Mouse (Mus musculus): ENCODE measurements around the gene Rplp2. TPM values are rescaled to one million over a fixed set of nuclear protein-coding genes. Genes with fewer than 3 reads are reported as not detected.
A peak's percentile ranks its signal among the peaks of the same experiment; 100 is the strongest.

The Rplp2 gene
- total RNA-seq, 2 experiments from 2014 or later: 894 to 998 TPM

DNA sequence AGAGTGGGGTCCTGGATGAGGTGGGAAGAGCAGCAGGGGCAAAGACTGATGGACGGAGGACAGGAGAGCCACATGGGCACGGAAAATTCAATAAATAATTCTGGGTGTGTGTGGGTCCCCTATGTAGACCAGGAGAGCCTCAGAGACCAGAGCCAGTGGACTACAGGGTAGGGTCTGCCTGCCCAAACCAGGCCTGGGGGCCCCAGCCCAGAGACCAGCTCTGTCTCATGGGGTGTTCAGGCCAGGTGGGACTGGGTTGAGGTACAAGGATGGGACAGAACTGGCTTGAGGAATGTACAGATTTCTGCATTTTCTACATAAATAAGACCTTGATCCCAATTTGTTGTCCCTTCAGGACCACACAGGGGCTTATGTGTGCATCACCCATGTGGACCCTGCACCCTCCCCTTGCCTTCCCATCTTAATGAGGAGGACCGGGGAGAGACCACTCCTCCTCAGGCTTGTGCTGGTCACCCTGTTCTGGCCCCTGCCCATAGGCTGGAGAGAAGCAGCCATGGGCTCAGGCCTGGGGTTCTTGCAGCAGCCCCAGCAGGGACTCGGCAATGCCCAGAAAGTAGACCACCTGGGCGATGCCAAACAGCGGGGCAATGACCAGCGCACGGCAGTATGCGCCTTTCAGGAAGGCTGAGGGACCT, 16.5 kb upstream of the Rplp2 start:
- no peak for DNase-seq
- intact Hi-C loops (cut with DNase I): no loop called here

DNA sequence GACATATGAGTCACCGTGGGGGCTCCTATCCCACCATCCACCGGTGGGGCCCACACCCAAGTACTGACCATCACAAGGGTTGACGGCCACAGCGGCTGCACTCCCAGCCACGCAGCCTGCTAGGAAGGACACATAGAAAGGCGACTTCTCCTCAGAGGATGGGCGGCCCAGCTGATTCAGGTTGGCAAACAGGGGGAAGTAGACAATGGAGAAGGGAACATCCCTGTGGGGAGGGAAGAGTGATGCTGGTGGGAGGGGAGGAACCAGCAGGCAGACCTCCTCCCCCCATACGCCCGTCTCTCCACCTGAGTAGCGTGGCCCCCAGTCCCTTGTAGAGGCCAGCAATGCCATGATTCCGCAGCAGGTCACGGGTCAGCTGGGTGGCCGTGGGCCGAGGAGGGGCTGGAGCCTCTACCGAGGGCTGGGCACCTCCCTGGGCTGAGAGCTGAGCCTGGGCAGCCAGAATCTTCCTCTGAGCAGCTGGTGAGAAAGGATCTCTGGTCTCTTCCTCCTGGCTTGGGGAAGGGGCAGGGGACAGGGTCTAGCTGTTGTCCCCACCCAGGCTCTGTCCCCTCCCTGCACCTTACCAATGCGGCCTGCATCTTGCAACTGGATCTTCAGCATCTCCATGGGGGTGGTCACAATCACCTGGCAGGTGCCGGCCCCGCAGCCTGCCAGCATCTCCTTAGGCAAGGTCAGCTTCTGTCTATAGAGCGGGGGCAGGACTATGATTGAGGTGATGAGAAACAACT, 15.6 kb upstream of the Rplp2 start:
- no peak for DNase-seq
- intact Hi-C loops (cut with DNase I): no loop called here

DNA sequence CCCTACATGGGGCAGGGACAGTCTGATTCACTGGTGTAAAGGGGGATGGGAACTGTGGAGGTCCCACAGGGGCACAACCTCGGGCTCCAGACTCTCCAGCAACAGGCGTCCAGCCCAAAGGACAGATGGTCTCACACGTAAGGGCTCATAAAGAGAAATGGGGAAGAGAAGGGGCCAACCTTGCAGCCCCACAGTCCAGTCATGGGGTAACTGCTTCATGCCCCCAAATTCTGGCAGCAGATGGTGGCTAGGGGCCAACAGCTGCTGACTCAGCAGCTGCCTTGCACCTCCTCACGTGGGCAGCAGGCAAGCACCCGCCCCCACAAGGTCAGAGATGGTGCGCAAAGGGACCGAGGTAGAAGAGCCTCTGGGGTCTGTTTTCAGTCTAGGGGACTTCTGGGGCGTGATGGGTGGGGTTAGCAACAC, 15.0 kb upstream of the Rplp2 start:
- intact Hi-C loops (cut with DNase I): no loop called here
- DNase-seq: peak; percentile 66

DNA sequence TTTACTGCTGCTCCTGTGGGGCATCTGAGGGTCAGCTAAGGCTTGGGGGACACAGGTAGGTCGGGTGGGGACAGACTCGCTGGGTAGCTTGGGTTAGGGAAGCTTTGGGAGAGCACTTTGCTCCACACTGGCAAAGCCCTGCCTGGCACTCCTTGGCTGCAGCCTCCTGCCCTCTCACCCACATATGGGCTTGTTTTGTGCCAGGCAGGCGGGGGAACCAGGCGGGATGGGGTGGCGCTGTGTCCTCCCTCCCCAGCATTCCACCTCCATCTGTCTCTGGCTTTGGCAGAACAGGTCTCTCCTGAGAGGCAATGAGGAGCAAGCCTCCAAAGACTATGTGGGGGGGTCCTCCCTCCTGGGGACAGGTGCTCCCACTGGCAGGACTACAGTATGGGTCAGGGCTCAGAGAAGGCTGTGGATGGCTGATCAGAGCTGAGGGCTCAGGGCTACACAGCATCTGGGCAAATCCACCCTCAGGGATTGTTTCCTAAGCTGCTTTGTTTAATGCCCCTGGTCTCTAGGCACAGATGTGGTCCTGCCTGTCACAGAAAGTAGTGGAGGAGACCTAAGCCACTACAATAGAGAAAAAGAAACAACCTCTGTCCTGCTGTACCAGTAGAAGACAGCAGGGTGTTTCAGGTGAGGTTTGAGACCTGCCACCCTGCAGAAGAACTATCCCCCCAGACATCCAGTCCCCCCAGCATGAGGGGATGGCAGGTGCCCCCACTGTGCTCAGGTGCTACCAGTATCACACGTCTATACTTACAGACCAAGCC, 14.2 kb upstream of the Rplp2 start:
- peak; percentile 84 for DNase-seq
- intact Hi-C loops (cut with DNase I): no loop called here

DNA sequence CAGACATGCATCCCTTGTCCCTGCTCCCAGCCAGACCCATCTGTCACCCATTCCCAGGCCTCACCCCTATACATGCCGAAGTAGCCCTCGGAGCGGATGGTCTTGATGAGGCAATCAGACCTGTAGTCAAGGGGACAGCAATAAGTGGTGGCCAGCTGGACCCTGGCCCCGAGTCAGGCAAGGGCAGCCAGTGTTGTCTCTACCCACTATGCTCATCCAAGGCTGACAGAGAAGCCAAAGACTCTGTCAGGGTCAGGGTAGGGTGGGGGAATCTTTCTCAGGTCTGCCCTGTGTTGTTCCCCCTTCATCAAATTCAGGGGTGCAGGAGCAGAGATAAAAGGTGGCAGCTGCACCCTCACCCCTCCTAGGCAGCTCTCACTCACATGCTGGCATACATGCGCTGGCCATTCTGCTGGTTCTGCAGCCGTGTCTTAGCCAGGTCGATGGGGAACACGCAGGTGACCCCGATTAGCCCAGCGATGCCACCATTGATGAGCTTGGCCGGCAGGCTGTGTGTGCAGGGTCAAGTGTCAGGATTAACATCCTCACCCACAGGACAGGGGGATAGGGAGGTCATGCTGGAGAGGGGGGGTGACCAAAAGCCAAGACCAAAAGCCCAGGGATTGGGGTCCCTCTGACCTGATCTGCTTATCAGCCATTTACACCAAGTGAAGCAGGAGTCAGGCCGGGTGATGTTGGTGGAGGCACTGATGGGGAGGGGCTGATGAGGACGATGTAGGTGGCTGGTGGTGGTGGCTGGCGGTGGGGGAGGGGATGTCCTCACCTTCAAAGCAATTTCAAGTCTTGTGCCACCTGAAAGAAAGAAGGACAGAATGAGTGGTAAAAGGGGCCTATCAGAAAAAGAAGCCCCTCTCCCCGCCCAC, 13.4 kb upstream of the Rplp2 start:
- peak; percentile 51 for DNase-seq
- intact Hi-C loops (cut with DNase I): no loop called here

DNA sequence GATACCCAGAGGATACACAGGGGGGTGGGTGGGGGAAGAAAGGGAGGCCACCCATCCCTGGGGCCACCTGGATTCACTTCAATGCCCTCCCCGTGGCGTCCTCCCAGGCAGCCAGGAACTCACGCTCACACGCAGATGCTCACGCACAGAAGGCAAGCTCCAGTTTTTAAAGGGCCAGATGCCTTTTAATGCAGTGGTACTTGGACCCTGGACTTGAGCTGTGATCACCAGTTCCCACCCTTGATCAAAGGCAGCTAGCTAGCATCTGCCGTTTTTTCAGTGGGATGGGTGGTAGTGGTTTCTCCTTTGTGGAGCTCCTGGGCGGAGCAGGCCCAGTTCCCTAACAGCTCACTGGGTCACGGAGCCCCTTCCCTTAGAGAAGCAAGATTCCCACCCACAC, 12.7 kb upstream of the Rplp2 start:
- DNase-seq: peak; percentile 44
- intact Hi-C loops (cut with DNase I): no loop called here

DNA sequence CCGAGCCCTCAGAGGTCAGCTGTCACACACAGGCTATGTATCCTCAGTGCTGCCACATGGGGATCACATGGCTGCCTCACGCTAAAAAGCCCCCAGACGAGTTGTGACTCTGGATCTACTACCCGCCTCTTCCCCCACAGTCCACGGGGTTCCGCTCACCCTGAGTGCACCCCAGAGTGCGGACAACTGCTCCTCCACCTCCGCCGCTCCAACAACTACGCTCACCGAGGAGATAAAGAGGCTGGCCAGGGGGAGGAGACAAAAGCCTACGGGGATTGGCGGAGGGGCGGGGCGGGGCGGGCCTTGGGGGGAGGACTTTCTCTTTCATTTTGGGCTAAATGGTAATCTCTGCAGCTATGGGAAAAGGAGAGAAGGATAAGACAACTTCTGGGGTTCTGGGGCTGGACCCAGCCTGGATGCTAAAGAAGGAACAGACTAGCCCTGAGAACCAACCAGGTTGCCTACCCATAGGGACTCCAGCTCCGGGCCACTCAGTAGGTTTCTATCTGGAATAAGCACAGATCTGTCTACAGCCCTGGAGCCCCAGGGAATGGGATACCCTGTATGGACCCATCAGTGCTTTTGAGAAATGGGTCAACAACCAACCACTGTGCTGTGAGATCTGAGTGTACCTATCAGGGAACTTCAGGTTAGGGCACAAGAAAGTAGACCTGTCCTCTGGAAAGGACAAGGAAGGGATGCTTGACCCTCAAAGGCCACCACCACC, 11.9 kb upstream of the Rplp2 start:
- peak; percentile 49 for DNase-seq
- intact Hi-C loops (cut with DNase I): no loop called here

DNA sequence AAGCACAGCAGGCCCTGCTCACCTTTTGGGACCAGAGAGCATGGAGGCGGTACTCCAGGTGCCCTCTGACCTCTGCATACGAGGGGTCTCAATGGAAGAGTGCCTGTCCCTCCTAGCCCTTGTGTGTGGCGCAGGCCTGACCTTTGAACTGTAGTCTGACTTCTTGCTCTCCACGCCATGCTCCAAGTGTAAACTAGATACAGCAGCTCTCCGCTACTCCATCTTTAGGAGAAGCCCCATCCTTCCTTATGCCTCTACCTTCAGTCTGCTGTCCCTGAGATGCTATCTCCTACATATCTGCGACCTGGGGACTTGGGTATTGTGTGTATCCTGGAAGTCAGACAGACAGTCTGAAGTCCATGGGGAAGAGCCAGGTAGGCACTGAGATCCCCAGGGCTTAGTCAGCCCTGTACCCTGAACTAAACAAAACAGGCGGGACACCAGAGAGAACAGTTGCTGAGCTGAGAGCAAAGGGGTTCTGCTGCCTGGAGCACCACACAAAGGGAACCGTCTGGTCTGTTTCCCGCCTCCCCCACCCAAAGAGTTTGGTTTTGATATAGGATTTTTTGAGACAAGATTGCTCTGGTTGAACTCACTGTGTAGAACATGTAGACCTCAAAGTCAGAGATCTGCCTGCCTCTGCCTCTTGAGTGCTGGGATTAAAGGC, 11.2 kb upstream of the Rplp2 start:
- DNase-seq: no peak
- intact Hi-C loops (cut with DNase I): no loop called here

DNA sequence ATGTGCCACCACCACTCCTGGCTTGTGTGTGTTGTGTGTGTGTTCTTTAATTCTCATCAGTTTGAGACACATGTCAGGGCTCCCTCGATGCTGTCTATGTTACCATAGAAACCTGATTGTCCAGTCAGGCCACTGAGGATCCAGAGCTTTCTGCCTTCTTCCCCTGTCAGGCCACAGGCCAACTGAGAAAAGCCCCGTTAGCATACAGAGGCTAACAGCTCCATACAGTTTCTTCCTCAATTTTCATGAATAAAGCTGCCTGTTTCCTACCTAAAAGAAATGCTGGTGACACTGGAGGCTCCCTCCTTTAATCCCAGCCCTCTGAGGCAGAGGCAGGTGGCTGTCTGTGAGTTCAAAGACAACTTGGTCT, 10.7 kb upstream of the Rplp2 start:
- intact Hi-C loops (cut with DNase I): no loop called here
- no peak for DNase-seq

DNA sequence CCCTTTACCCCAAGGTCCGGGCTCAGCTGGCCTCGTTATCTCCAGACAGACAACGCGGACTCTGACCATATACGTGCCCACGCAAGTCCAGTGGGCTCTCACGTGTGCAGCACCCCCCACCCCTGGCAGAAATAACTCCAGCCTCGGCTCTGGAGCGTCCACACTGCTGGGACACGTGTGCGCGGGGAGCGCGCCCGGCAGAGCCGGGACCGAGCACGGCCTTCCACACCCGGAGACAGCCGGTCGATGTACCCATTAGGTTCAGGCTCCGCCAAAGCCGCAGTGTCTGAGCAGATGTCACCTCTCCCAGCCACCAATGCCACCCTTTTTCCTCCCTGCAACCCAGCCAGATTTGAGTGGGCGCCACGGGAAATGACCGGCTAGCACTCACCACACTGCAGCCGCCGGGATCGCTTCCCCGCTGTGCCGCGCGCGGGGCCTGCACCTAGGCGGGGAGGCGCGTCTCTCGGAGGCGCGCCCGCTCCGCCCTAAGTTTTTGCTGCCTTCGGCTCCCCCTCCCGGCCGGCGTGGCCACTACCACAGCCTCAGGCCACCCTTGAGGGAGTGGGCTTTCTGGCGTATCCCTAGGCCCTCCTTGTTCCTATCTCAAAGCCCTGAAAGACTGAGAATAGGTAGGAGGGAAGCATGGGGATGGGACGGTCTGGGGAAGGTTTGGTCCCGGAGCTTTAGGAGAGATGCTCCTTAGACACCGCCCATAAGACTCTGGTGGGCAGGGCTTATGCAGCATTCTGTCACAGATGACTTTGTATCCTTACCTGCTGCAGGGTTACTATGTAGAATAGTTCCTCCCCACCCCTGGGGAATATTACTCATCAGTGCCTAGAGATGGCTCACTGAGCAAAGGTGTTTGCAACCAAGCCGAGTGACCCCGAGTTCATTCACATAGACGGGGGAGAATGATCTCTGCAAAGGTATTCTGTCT, 9.7 kb upstream of the Rplp2 start, which contains the start of gene Slc25a22:
Slc25a22 (minus strand) TSS at position 715 of the 943 bp plus-strand sequence.
- peak; percentile 86 for DNase-seq
- intact Hi-C loops (cut with DNase I): no loop called here

DNA sequence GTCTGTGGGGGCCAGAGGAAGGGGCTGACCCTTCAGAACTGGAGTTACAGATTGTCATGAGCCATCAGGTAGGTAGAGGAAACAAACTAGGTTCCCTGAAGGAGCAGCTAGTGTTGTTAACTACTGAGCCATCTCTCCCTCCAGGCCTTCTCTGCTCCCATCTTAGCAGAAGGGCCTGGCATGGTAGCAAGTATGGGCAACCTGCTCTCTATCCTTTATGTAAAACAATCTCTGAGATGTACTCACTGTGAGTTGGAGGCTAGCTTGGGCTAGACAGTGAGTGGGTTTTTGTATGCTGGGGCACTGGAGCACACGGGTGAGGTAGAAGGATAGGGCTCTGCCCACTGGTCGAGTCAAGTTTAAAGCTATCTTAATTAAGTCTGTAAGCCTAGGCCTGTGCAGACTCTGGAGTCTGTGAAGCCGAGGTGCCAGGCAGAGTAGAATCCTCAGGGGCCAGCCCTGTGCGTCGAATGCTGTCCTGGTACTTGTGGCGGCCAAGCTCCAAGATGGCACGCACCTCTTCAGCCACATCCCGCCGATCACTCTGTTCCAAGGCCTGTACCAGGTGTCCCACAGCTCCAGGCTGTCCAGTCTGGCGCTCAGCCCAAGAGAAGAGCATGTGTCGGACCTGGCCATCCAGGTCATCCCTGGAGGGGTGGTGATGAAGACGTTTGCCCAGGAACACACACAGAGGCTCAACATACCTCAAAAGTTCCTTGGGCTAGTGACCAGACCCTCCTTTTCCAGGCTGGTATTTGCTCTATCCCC, 8.8 kb upstream of the Rplp2 start:
- intact Hi-C loops (cut with DNase I): no loop called here
- no peak for DNase-seq

DNA sequence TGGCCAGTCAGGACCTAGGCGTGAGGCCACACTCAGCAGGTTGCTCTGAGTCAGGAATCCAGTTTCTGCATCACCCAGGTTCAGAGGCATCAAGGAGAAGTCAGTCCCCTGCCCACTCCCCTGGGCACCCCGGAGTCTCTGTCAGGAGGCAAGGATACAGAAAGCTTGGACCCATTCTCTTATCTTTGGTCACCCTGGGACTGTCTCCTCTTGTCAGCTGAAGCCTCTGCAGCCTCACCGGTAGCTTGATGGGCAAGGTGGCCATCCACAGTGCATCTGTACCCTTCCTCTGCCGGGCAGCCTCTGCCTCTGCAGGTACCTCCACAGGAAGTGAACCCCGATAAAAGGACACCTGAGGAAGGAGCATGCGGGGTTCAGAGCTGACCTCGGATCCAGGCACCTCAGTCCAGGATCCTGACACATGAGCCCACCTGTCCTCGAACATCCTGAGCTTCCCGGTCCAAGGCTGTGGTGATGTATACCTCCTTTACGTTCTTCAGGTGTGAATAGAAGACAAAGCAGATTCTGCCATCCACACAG, 8.0 kb upstream of the Rplp2 start:
- intact Hi-C loops (cut with DNase I): no loop called here

DNA sequence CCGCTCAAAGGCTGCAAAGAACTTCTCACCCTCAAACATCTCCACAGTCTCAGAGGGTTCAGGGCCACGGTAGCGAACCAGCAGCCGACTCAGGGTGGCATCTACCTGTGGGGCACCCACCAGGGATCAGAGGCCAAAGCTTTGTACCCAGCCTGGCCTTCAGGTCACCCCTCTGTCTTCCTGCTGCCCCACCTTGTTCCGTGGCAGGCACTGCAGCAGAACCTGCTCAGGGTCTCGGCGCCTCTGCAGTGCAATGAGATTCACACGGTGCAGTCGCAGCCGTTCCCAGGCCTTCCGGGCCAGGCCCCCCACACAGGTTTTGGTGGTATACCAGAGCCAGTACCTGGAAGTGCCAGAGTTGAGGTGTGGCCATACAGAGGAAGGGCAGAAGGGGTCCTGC, 7.4 kb upstream of the Rplp2 start:
- intact Hi-C loops (cut with DNase I): no loop called here

More for the DNA sequence above, 8.0 kb upstream of the Rplp2 start:
- no peak for DNase-seq

DNA sequence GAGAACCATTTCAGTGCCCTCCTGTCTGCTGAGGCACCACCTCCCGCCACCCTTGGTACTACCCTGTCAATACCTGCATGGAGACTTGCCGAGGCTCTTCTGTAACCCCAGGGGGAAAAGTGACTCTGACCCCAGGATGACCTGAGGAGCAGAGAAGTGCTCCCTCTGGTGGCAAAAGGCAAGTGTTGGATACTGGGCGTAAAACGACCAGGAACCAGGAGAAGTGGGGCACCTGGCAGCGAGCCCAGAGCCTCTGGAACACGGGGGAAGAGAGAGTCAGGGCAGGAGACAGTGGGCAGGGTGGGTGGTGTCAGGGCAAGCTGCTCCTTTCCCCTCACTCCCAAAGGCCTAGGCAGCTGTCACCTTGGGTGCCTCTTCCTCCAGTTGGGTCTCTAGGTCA, 6.6 kb upstream of the Rplp2 start:
- intact Hi-C loops (cut with DNase I): no loop called here
- peak; percentile 78 for DNase-seq

More for the DNA sequence above, 7.4 kb upstream of the Rplp2 start:
- no peak for DNase-seq

DNA sequence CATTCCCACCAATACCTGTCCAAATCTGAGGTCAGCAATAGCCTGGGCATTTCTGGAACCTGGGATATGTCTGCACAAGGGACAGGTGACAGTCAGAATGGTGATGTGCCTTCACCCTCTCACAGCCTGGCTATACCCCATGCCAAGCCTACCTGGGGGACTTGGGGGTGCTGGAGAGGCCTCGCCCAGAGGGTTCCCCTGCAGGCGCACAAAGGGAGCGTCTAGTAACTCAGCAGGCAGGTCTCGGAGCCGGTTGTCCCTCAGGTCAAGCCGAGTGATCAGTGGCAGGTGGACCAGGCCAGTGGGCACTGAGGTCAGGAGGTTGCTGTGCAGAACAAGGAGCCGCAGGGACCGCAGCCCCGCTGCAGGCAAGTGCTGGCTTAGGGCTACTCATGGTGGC, 5.7 kb upstream of the Rplp2 start:
- intact Hi-C loops (cut with DNase I): no loop called here
- no peak for DNase-seq

DNA sequence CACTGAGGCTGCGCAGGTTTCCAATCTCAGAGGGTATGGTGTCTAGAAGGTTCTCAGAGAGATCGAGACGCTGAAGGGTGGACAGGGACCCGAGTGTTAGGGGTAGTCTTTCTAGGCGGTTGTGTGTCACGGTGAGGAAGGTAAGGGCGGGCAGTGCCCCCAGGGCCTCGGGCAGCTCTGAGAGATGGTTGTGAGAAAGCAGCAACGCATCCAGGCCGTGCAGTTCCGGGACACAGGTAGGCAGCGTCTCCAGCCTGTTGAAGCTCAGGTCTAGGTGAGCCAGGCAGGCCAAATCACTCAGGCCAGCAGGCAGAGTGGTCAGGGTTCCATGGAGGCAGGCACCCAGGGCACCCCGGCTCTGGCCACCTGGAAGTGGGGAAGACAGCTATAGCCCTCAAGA, 5.0 kb upstream of the Rplp2 start:
- intact Hi-C loops (cut with DNase I): no loop called here
- DNase-seq: no peak

DNA sequence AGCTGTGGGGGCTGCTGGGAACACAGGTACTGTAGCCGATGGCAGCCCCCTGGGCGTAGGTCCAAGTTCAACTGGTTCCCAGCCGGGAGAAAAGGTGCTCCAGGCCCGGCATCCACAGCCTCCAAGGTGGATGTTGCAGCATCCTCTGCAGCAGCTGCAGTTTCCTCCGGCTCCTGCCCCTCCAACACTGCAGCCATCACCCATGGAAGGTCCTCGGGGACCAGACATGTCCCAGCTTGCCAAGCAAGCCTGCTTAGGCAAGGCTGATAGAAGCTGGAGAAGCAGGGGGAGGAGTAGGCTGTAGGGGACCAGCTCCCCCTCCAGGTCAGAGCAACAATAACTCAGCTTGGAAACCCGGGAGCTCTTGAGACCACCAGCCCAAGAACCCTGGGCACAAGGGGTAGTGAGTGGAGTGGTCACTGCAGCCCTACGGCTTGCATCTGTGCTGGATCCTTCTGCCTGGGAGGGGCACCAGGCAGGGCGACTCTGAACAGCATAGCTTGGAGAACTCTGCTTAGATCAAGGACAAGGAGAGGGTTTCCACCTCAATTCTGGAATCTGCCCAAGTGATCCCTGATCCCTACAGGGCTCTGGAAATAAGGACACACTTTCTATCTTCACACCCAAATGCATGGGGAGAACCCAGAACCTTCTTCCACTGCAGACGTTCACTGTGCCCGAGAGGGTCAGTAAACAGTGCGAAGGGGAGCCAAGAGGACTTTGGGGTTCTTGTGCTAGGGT, 3.9 kb upstream of the Rplp2 start:
- peak; percentile 57 for DNase-seq
- intact Hi-C loops (cut with DNase I): no loop called here

Data from left cerebral cortex, postnatal 4 days (tissue).